Mouse (Mus musculus): ENCODE data around the gene Slc4a1.

- TF ChIP-seq CTCF (IDR thresholded peaks at IDR 0.05; ENCODE audit: borderline replicate concordance, insufficient read depth, low read depth, low read length) (no peak), POLR2A (IDR thresholded peaks at IDR 0.05; ENCODE audit: borderline replicate concordance, insufficient read depth, low read length) (no peak)
These were observed 50.1 kb downstream of the Slc4a1 start for GRCm38 (mm10) chr11:102315690-102316571.
